Mouse (Mus musculus): ENCODE results near the gene 3110001I22Rik. TPM values are rescaled to one million over a fixed set of nuclear protein-coding genes. Genes with fewer than 3 reads are reported as not detected.

3110001I22Rik gene
- polyA plus RNA-seq, 1 experiment from 2014 or later: 8.9 TPM

Other genes with a start within 250 kb of the 3110001I22Rik start
- gene Parn, start 3.8 kb upstream of the 3110001I22Rik start, polyA plus RNA-seq (2015; fragmentation: Nextera tagmentation; extraction: Ambion mirVana): 37.7 and 39.9 TPM in 2 replicates
- gene Bfar, start 71 bp upstream of the 3110001I22Rik start, polyA plus RNA-seq (2015; fragmentation: Nextera tagmentation; extraction: Ambion mirVana): 53.7 and 54.5 TPM in 2 replicates
- gene Pla2g10, start 59.1 kb downstream of the 3110001I22Rik start, polyA plus RNA-seq (2015; fragmentation: Nextera tagmentation; extraction: Ambion mirVana): 0.21 and 0.47 TPM in 2 replicates
- gene Rrn3, start 108.8 kb downstream of the 3110001I22Rik start, polyA plus RNA-seq (2015; fragmentation: Nextera tagmentation; extraction: Ambion mirVana): 123 and 130 TPM in 2 replicates
- 217 and 231 TPM in 2 replicates for gene Ntan1, start 146.9 kb downstream of the 3110001I22Rik start, polyA plus RNA-seq (2015; fragmentation: Nextera tagmentation; extraction: Ambion mirVana)
- gene Pdxdc1, start 231.2 kb downstream of the 3110001I22Rik start, polyA plus RNA-seq (2015; fragmentation: Nextera tagmentation; extraction: Ambion mirVana): 66.3 and 68.7 TPM in 2 replicates
- gene Mpv17l, start 231.2 kb downstream of the 3110001I22Rik start, polyA plus RNA-seq (2015; fragmentation: Nextera tagmentation; extraction: Ambion mirVana): 9.3 and 11.7 TPM in 2 replicates